Mouse (Mus musculus) lung, adult 2 months (tissue): ENCODE results near the gene Cabp4. TPM values are rescaled to one million over a fixed set of nuclear protein-coding genes. Genes with fewer than 3 reads are reported as not detected.
A peak's percentile ranks its signal among the peaks of the same experiment; 100 is the strongest.

Experiments used
- DNase-seq: peaks from one replicate; pipeline ENCODE4 v3.0.0; 2022
- H3K4me1 ChIP-seq: fragments of 200-500 bp; 2 replicates; pipeline ENCODE4 v1.6.1; 2011; ENCODE audit warnings: low read length; ENCODE audit not compliant: control insufficient read depth, insufficient read depth
- H3K4me3 ChIP-seq: fragments of 200-500 bp; replicated peaks from 2 replicates; pipeline ENCODE3; 2011; ENCODE audit warnings: low read depth, mild to moderate bottlenecking, control low read depth, low read length; ENCODE audit errors: extremely low read depth
- CTCF ChIP-seq: fragments of 200-500 bp; IDR thresholded peaks from 2 replicates; pipeline ENCODE4 v1.5.1; 2011; ENCODE audit warnings: mild to moderate bottlenecking, low read length, control low read depth; ENCODE audit not compliant: insufficient read depth
- POLR2A ChIP-seq: fragments of 200-500 bp; IDR thresholded peaks from 2 replicates; pipeline ENCODE4 v1.6.1; 2011; ENCODE audit warnings: low read depth, mild to moderate bottlenecking, control low read depth, low read length, borderline replicate concordance; ENCODE audit errors: extremely low read depth
- WGBS: fragments of 180-500 bp; shearing (Covaris S2); methylation state at CpG from one replicate; pipeline ENCODE4 v1.1.7; 2018; 5-methylcytosine and 5-hydroxymethylcytosine counted together
- polyA plus RNA-seq: library from polyadenylated mRNA; depleted of rRNA; stranded (reverse); fragments of >200 nt; gene quantifications from 2 replicates; pipeline ENCODE4 v1.2.3, GENCODE M21; 2012

The Cabp4 gene
- polyA plus RNA-seq, 1 experiment = not detected

DNA sequence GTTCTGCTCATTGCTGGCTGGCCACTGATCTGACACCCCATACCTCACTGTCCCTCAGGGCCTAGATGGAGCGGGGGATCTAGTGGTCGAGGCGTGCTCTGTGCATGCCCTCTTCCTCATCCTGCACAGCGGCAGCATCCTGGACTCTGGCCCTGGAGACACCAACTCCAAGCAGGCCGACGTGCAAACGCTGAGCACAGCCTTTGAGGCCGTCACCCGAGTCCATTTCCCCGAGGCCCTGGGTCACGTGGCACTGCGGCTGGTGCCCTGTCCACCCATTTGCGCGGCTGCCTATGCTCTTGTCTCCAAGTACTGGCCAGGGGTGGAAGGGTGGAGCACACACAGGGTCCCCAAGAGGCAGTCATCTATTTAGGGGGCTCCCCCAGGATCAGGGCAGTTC is 37.2 kb downstream of the Cabp4 start:
- 89% methylated on average over 14 of the region's 14 CpGs for WGBS
- Histone ChIP-seq H3K4me1 (no peaks in the 10 kb centered on the region), H3K4me3 (no peak overlapping the region)
- DNase-seq = no peak
- TF ChIP-seq CTCF (no peak), POLR2A (no peak)

GRCm38 (mm10) chr19:4104675-4105194 is 39.1 kb downstream of the Cabp4 start:
- Histone ChIP-seq H3K4me1 (peaks cover 2% of the 10 kb centered on the region; the same call in 1 of the 2 replicates), H3K4me3 (no peak overlapping the region)
- no peak for DNase-seq
- WGBS = 93% methylated on average over 16 of the region's 16 CpGs
- TF ChIP-seq CTCF (no peak), POLR2A (no peak)

- H3K4me3 ChIP-seq = no peak overlapping the region
- WGBS = 67% methylated on average over 3 of the region's 3 CpGs
- peaks cover 6% of the 10 kb centered on the region for H3K4me1 ChIP-seq
- DNase-seq = no peak
- TF ChIP-seq CTCF (no peak), POLR2A (no peak)
These were observed 40.0 kb downstream of the Cabp4 start for GRCm38 (mm10) chr19:4103792-4104191.

DNA sequence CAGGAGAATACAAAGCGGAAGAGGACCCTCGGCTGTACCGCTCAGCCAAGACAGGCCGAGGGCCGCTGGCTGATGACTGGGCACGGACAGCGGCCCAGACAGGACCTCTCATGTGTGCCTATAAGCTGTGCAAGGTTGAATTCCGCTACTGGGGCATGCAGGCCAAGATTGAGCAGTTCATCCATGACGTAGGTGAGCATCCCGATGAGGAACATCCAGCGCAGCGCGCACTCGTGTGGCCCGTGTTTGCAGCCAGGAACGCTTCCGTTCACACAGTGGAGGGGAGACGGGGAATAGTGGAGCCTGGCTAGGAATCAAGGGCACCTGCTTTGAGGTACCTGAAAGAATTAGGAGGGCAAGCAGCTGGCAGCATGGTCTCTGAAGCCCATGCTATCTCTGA is 40.5 kb downstream of the Cabp4 start:
- TF ChIP-seq CTCF (no peak), POLR2A (no peak)
- Histone ChIP-seq H3K4me3 (no peak overlapping the region), H3K4me1 (peaks cover 6% of the 10 kb centered on the region)
- no peak for DNase-seq
- 95% methylated on average over 18 of the region's 18 CpGs for WGBS

GRCm38 (mm10) chr19:4102626-4103025 is 41.2 kb downstream of the Cabp4 start:
- WGBS = 90% methylated on average over 12 of the region's 12 CpGs
- no peak overlapping the region for H3K4me3 ChIP-seq
- TF ChIP-seq POLR2A (no peak), CTCF (no peak)
- peaks cover 11% of the 10 kb centered on the region for H3K4me1 ChIP-seq
- DNase-seq = no peak

DNA sequence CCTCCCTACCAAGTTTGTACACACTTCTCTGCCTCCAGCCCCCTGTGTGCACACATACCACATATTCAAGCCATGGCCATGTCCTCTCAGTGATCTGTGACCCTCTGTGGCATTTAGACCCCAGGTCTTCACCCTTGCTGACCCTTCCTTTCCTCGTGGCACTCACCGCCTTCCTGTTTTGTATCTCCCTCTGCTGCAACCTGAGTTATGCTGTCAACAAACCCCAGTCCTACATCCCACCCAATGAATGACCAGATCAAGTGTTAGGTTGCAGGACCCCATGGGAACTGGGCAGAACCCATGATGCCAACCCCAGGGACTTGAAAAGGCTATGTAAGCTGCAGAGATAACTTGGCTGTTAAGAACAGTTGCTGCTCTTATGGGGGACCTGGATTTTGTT is 41.8 kb downstream of the Cabp4 start:
- Histone ChIP-seq H3K4me3 (no peak overlapping the region), H3K4me1 (peaks cover 13% of the 10 kb centered on the region)
- TF ChIP-seq CTCF (no peak), POLR2A (no peak)
- WGBS = 79% methylated on average over 2 of the region's 2 CpGs
- no peak for DNase-seq

- DNase-seq = no peak
- TF ChIP-seq CTCF (no peak), POLR2A (no peak)
- Histone ChIP-seq H3K4me1 (peaks cover 13% of the 10 kb centered on the region), H3K4me3 (no peak overlapping the region)
- WGBS = 87% methylated on average over 6 of the region's 6 CpGs
These were observed 42.4 kb downstream of the Cabp4 start for GRCm38 (mm10) chr19:4101466-4101865.

DNA sequence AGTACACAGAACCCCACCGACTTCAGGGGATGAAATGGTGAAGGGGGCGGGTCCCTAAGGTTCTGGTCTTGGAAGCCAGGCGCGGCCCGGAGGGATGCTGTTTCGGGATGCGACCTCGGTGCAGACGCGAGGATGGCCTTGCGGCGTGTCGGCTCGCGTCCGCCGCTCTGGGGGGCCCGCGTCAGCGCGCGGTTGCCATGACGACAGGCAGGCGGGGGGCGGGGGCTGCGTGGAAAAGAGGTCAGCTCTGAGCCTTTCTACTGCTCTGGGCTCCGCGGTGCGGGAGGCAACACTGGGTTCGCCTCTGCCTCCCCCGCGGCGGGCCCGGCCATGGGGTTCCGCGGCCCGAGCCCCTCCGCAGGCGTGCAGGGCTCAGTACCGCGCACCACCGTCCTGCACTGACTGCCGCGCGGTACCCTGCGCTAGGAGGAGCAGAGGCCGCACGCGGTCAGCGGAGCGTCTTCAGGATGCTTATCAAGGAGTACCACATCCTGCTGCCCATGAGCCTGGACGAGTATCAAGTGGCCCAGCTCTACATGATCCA is 43.0 kb downstream of the Cabp4 start:
- Histone ChIP-seq H3K4me1 (peaks cover 13% of the 10 kb centered on the region), H3K4me3 (peak overlapping the region; percentile 48)
- 5% methylated on average over 52 of the region's 52 CpGs for WGBS
- DNase-seq = no peak
- TF ChIP-seq POLR2A = no peak
- no peak for TF ChIP-seq CTCF

GRCm38 (mm10) chr19:4099837-4100717 is 43.8 kb downstream of the Cabp4 start, which contains the start of gene Pitpnm1:
TSS of gene Pitpnm1 (plus strand) at chr19:4099998.
- peak within 1 kb of the TSS; percentile 66 for H3K4me3 ChIP-seq
- peak; percentile 87 for DNase-seq
- WGBS = 2% methylated on average over 52 of the region's 53 CpGs
- H3K4me1 ChIP-seq = peaks cover 13% of the 10 kb centered on the region
- TF ChIP-seq CTCF = no peak
- no peak for TF ChIP-seq POLR2A

DNA sequence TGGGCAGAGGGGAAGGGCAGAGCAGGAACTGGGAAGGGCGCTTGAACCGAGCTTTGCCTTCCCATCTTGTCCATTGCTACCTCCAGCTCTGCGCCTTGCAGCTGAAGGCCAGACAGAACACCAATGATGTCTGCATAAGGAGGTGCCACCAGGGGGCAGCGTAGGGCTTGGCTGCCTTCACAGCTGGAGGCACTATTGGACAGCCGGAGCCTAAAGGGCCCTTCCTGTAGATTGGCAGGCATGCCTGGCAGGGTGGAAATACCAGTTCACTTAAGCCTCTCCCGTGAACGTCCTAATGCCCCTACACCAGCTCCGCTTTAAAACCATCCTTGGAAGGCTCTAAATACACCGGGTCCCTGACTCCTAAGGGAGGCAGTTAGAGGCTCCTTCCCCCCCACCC is 44.8 kb downstream of the Cabp4 start:
- TF ChIP-seq CTCF (peak; percentile 92), POLR2A (peak; percentile 36; the same call in 1 of the 2 replicates)
- Histone ChIP-seq H3K4me3 (no peak overlapping the region), H3K4me1 (peaks cover 13% of the 10 kb centered on the region)
- peak; percentile 91 for DNase-seq
- 5% methylated on average over 9 of the region's 9 CpGs for WGBS
